Mouse (Mus musculus) lung, postnatal 36 days (tissue): ENCODE measurements around the gene Myo18b.
A peak's percentile ranks its signal among the peaks of the same experiment; 100 is the strongest.

Source experiments
- DNase-seq: peaks from one replicate; pipeline ENCODE4 v3.0.0; 2022; ENCODE audit warnings: mixed read lengths

Myo18b gene

DNA sequence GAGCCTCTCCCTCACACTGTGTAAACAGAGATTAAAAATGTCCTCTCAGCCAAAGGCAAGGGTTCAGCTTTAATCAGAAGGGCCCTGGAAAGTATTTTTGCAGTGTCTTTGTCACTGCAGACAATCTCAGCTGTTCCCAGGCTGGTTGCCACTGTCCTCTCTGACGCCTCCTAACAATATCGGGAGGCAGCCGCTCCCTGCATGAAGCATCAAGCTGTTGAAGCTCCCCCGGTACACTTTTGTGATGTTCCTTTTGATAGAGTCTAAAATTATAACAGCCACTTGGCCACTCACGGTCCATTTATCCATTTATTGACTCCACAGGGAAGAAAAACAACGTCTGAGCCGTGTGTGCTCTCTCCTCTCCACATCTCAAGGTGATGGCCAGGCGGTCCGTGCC lies 153.0 kb downstream of the Myo18b start:
- DNase-seq = no peak

DNA sequence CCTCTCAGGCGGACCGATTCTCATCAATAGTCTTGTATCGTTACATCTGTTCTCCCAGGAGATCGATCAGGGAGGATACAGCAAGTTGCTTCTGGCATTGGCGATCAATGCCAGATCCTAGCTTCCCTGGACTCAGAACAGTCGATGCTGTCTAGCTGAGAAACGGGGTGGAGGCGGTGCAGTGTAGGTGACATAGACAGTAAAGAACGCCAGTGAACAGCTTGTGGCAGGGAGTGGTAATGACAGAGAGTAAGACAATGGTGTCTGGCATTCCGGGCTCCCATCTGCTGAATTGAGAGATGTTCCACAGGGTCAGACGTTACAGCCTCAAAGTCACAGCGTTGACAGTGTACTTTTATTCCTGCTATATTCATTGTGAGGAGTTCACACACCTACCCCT lies 155.5 kb downstream of the Myo18b start:
- DNase-seq = no peak

- no peak for DNase-seq
These were observed 161.1 kb downstream of the Myo18b start for GRCm38 (mm10) chr5:112735040-112735439.

- DNase-seq = no peak
These were observed 165.6 kb downstream of the Myo18b start for GRCm38 (mm10) chr5:112730604-112731003.

- DNase-seq = no peak
These were observed 167.7 kb downstream of the Myo18b start for GRCm38 (mm10) chr5:112728432-112728831.

- DNase-seq = peak; percentile 75
These were observed 177.4 kb downstream of the Myo18b start for GRCm38 (mm10) chr5:112718655-112719306.

GRCm38 (mm10) chr5:112714679-112715446 lies 181.3 kb downstream of the Myo18b start:
- DNase-seq = peak; percentile 37

GRCm38 (mm10) chr5:112709831-112710230 lies 186.3 kb downstream of the Myo18b start:
- DNase-seq = no peak

DNA sequence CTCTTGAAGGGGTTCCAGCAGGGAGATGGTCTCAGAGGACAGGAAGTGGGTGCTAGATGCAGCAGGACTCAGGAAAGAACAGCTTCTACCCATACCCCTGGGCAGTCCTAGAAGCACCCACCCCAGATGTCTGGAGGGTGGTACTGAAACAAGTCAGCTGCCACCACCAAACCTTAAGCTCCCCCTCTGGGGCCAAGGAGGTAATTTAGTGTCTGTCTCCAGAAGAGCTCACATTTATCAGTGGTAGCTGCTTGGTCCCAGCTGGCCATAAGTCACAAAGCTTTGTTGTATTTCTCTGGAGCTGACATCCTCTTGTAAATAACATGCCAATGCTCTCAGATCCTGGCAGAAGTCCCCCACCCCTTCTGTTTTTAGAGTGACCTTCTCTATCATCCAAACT lies 187.7 kb downstream of the Myo18b start:
- no peak for DNase-seq

DNA sequence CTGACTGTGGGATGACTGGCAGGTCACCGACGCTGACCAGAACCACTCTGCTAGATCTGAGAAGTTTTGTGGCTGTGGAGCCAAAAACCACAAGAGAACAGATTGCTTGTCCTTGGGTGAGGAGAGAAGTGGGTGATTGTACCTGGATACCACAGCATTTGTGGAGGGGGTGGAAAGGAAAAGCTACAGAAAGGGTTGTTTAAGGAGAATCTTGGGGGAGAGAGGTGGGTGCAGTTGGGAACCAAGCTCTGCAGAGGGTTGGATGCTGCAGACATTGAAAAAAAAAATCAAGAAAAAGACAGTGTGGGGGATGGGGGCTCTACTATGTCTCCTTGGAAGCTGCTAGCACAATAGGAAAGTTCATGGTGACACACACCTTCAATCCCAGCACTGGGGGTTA lies 188.7 kb downstream of the Myo18b start:
- no peak for DNase-seq

- DNase-seq = no peak
These were observed 195.4 kb downstream of the Myo18b start for GRCm38 (mm10) chr5:112700794-112701193.

DNA sequence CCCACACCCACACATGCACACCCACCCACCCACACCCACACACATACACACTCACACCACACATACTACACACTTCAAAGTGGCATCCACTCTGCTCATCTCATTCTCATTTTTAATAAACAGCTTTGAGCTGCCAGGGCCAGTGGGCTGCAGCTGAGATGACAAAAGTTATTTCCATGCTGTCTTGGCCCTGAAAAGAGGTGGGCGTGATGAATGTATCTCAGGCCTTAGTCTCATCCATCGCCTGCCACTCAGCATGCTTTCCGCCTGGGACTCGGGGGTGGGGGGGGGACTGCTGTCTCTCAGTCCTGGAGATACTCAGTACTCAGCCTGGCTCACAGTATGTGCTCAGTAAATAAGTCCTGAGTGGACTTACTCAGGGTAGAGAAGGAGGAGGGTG lies 199.5 kb downstream of the Myo18b start:
- no peak for DNase-seq

DNA sequence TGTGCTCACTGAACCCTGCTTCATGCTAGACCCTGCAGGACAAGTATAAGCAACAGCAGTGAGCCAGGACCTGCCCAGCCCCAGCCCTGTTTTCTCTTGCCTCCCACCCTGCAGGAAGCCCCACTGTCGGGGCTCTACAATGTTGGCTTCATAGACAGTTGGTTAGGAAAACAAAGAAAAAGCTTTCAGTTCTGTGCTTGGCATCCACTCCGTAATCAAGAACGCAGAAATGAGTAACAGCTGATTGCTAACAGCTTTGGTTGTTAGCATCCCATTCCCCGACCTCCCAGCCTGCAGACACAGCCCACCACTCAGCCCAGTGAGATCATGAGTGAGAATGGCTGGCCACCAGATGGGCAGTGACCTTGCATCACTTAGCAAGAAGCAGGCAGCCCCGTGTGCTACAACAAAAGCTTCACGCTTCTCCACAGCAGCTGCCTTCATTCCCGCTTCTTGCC lies 200.9 kb downstream of the Myo18b start:
- no peak for DNase-seq

GRCm38 (mm10) chr5:112693286-112693849 lies 202.8 kb downstream of the Myo18b start:
- DNase-seq = no peak

DNA sequence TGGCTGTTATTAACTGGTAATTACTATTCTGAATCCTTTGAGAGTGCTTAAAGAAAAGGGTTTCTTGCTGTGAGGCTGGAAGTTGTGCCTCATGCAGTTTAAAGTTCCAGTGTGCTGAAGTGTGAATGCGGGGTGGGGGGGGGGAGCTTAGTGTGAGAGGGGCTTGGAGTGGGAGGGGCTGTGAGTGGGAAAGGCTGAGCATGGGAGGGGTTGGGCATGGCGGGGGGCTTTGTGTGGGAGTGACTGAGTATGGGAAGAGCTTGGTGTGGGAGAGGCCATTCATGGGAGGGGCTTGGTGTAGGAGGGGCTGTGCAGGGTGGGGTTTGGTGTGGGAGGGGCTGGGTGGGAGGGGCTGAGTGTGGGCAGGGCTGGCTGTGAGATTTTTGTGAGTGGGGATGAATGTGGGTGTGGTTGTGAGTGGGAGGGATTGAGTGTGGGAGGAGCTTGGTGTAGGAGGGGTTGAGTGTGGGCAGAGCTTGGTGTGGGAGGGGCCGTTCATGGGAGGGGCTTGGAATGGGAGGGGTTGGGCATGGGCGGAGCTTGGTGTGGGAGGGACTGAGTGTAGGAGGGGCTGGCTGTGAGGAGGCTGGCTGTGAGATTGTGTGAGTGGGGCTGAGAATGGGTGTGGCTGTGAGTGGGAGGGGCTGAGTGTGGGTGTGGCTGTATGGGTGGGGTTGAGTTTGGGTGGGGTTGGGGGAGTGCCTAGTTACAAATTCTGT lies 208.9 kb downstream of the Myo18b start:
- no peak for DNase-seq

GRCm38 (mm10) chr5:112686309-112687099 lies 209.7 kb downstream of the Myo18b start:
- no peak for DNase-seq

DNA sequence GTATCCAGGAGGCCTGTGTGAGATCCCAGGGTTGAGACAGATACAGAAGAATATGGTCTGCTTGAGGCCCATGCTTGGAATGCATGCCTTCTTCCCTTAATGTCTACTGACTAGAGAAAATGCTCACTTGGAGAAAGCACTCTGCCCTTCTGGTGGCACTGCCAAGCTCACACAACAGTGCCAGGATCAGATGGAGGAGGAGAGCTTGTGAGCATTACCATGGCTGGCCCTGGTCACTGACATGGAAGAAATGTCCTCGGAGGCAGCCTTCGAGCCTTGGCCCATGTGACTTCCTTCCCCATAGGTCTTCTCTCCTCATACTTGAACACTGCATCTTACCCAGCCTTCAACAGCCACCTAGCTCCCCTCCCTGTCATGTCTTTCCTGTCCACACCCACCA lies 216.9 kb downstream of the Myo18b start:
- DNase-seq = no peak

GRCm38 (mm10) chr5:112678153-112678552 lies 218.0 kb downstream of the Myo18b start:
- no peak for DNase-seq

DNA sequence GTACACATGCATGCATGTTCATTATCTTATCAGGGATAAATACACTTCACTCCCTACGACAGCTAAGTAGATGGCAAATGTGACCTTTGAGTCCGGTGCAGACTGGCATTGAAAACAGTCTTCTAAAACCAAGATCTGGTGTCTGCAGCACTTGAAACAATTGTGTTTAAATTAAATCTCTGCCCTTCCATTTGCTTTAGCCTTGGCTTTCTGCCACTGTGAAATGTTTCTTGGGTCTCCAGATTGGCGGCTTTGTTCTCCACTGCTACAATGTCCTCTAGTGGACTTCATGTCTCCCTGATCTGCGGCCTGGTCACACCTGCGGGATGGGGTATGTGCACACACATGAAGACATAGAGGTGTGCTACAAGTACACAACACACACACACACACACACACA lies 221.4 kb downstream of the Myo18b start:
- DNase-seq = no peak

GRCm38 (mm10) chr5:112672457-112672856 lies 223.7 kb downstream of the Myo18b start:
- no peak for DNase-seq

DNA sequence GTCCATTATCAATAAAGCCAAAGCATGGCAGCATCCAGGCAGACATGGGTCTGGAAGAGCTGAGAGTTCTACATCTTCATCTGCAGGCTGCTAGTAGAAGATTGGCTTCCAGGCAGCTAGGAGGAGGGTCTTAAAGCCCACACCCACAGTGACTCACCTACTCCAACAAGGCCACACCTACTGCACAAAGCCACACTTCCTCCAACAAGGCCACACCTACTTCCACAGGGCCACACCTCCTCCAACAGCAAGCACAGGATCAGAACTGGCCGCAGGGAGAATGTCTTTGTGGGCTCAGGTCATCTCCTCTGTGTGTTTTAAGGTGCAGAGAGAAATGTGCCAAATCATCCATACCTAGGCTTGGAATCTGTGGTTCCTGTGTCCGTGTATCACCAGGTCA lies 224.2 kb downstream of the Myo18b start:
- no peak for DNase-seq

GRCm38 (mm10) chr5:112667153-112667552 lies 229.0 kb downstream of the Myo18b start:
- DNase-seq = no peak

DNA sequence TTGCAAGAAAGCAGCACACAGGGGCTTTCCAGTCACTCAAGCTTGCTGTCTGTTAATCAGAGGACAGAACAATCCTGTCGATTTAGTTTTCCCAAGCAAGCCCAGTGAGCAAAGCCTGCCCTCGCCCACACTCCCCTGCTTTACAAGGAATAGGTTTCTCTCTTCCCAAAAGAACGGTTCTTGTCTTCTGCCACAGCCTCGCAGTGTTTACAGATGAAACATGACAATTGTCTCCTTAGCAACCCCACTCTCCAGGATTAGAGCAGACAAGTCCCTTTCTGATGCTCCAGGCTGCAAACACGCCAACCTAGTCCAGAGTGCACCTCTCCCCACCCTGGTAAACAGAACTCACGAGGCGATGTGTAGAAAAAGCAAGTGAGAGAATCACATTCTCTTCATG lies 230.5 kb downstream of the Myo18b start:
- DNase-seq = no peak
